Mouse (Mus musculus) adrenal gland, postnatal 36 days (tissue): Measurements from ENCODE around the gene Tpm1. TPM values are rescaled to one million over a fixed set of nuclear protein-coding genes. Genes with fewer than 3 reads are reported as not detected.

Experiments
- DNase-seq, 2 experiments: peaks; one replicate each; pipeline ENCODE4 v3.0.0; 2021; ENCODE audit warnings: mixed read lengths in 1 of 2
- total RNA-seq, 2 experiments: library from RNA; stranded (reverse); gene quantifications; 2 replicates each; pipeline ENCODE4 v1.2.3; 2021

Tpm1 gene
- total RNA-seq, 2 experiments from 2014 or later, result 145 to 272 TPM

DNA sequence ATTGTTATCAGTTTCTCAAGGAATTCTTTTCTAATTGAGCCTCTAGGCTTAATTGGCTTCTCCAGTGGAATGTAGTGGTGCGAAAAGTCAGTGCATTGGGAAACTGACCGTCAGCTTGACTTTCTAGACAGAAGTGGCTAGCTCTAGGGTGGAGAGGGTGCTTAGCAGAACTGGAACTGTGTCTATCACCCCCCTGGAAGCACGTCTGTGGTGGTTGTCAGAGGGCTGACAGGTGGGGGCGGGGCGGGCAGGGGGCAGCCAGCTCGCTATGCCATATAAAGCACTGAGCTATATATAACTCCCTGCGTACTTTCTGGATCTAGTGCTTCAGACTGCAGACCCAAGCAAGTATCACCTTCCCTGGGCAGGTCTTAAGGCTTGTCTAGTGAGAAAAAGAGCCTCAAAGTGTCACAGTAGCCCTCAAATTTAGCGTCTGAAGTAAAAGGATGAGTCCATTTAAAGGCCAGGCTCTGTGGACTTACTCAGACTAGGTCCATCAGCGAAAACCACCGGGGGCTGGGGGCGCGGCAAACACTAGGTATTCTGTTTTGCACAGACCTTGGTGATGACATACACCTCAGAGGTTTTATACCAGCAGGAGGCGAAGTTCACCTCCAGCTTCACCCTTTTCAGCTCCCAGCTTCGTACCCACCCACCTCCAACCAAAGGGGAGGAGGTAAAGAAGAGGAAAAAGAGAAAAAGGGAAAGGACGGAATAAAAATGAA is 2.2 kb downstream of the Tpm1 start:
- DNase-seq, result no peak

DNA sequence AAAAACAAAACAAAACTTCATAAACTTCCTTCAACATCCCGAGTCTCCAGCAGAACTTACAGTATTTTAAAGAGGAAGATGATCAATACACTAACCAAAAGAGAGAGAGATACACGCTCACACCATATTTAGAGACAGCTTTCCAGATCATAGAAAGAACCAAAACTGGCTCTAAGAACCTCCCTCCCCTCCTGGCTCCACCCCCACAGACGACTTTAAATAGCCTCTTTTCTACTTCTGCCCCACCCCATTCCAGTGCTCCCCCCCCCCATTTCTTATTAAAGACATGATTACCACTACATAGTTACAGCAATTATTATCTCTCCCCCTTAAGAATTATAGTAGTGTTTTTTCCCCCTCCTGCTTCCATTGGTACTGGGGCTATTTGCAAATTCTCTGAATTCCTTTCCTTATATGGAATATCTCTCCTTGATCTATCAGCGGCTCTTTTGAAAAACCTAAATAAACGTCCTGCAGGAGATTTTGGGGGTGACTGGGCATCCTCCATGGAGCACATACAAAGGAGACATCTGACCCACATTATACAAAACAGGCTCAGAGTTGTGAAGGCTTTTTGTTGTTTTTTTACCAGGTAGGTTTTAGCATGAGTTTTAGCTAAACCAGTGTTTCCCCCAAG is 3.1 kb downstream of the Tpm1 start:
- no peak for DNase-seq

DNA sequence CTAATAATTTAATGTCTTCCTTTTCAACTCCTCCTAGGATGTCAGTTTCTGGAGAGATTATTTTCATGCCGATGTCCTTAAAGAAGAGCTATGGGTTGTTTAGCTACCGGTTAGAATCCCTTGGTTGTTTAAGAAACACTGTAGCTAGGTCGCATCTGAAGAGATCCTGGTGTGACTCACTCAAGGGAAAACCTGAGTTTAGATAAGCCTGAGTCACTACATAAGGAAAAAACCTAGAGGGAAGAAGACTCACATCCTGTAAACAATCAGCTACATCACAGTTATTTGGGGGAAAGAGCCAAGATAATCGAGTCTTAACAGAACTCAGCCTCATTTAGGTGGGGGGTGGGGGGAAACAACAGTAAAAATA is 3.9 kb downstream of the Tpm1 start:
- no peak for DNase-seq

DNA sequence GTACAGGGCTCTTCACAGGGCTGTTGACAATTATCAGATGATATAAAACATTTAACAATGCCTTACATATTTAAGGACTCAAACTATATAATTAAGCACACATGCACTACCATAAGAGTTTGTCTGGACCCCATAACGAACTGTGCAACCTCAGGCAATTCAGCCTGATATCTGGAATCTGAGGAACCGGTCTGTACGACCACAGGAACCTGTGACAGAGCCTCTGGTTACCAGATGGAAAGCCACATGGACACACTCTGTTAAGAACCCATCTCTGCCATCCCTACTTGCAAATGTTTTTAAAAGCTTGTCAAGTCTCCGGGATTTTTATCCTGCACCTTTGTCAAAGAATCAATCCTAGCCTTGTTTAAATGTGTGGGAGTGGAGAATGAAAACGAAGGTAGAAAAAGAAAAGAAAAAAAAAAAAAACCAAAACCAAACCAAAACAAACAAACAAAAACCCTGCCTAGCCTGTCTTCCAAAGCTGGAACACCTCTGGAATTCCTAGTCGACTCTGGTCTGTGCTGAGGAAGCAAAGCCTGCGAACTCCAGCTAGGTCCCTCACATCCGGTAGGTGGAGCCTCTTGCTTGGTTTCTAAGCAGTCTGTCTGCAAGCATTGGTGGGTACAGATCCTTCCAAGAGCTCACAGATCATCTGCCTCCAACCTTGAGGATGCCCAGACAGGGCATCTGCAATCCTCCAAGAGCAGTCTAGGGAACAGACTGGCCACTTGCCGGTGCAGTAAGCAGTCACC is 4.5 kb downstream of the Tpm1 start:
- peak; percentile 70 to 81 for DNase-seq

DNA sequence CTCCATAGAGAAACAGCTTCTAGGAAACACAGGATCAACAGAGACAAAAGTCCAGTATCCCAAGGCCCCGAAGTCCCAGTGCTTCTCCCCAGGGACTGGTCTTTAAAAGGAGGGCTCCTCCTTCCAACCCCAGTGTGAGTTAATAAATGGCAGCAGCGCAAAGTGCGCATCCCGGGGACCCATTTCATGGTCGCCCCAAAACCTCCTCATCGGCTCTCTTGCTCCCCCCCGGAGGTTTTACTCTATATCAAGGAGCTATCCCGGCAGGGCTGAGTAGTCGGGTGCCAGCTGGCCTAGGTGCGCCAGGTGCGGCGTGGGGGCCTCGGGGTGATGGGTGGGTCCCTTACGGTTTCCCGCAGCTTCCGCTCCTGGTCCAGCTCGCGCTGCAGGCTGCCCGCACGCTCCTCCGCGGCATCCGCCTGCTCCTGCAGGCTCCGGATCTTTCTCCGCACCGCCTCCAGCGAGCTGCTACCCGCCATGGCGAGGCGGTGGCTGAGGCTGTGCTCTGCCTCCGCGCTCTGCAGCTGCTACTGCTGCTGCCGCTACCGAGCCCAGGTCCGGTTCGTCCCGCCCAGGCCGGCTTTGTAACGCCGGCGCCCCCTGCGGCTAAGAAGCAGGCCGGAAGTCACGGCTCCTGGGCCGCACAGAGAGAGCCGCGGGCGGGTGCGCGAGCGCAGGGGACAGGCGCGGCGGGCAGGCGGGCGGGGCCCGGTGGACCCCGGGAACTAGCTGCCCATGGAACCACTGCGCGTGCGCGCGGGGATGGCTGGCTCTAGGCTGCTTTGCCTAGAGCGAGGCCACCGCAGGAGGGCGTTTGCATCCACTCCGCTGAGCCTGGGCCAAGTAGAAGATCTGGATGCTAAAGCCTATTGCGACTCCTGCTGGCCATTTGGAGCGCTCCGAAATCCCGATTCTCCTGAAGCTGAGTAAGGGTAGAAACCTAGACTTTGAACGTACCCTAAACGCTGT is 5.7 kb downstream of the Tpm1 start:
- peak; percentile 100 for DNase-seq

DNA sequence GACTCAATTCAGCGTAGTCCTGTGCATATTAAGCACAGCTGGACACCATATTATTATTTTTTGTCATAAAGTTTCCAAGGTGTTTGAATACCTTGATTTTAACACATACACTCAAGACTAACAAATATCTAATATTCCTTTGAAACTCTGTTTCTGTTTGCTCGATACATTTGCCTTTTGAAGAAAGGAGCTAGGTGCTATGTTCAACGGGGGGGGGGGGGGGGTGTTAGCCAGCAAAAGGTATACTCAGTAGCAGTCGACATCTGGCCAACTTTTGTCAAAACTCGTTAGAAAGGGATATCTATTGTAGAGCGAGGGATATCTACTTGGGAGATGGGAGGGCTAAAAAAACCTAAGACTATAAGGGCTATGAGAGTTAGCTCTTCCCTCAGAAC is 6.4 kb downstream of the Tpm1 start:
- no peak for DNase-seq

DNA sequence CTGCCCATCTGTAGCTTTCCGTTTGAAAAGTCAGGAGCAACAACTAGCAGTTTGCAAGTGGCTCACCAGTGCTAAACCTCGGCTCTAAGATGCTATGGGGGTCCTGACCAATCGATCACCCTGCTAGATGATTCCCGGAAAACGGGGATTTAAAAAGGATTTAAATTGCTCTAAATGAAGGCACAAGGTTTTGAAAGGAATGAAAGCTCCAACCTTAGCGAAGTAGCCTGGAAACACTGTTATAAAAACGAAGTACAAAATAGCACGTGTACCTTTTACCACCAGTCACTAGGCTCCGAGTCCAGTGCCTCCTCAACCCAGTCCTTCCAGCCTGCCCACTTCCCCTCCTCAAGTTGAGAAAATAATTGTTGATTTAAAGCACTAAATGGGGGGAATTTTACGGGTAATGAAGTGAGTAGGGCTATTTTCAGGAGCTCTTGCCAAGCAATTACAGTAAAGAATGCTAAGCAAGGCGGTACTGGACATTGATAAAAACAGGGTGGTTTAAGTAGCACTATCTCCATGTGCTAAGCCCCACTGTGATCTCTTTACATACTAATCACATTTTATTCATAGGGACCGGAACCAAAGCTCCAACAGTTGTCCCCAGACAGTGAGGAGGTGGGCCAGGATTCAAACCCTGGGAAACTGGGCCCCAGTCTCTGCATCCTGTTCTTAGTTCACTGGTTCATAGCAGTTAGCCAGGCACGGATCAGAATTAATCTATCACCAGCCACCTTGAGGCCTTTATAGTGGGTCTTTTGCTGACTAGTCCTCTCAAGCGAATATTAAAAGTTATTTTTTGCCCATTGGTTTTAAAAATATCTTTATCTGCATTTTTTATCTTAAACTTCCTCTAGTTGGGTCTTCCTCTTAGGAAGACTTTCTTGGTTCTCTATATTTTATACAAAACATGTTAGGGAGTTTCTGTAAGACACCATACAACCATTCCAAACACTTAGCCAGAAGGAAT is 7.1 kb downstream of the Tpm1 start:
- DNase-seq, result no peak

DNA sequence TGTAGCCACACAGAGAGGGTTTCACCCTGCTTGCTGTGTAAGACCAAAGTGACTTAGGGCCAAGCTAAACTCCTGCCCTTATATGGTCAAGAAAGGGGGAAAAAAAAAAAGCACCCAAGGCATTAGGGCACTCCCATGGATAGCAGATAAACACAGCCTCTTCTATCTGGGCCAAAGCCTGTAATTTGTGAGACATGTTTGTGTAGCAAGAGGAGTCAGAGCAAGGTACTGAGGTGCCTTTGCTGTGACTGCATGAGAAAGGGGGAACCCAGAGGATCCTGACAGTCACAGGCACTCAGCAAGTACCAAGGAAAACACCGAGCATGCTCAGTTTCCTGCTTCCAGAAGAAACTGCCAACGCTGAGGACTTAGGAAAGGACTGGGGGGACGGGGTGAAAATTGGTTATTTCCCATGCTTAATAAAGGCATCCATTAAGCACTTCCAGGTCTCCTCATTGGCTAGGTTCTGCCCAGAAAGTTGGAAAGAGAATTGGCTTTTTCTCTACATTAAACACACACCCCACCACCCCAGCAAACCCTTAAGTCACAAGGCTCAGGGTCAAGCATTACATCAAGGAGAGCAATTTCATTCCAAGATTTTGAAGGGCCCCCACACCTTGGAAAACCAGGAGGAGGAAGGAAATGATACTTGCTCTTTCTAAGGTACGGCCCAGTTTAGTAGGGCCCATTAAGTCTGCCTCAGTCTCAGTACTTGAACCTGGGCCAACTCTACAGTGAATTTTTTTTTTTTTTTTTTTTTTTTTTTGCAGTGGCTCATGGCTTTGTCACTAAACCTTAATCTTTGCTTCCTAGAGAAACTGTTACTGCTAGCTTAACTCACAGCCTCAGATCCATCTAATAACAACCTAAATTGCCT is 8.0 kb downstream of the Tpm1 start:
- DNase-seq, result peak in 1 of 2 experiments; percentile 40

DNA sequence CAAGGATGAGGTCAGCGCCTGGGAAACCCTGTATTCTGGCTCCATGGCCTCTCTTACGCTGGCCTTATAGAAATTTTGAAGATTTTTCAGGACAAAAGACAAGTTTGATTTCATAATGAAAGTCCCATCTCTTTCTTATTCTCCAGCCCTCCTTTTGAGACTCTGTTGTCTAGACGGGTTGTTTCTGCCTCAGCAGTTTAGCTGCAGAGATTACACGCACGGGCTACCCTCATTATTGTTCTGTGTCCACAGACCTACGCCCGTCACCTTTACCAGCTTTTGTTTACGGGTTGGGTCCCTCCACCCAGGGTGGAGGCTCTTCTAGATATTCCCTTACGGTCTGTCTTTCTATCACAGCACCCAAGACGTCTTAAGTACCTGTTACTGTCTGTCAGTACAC is 9.3 kb downstream of the Tpm1 start:
- DNase-seq, result no peak

DNA sequence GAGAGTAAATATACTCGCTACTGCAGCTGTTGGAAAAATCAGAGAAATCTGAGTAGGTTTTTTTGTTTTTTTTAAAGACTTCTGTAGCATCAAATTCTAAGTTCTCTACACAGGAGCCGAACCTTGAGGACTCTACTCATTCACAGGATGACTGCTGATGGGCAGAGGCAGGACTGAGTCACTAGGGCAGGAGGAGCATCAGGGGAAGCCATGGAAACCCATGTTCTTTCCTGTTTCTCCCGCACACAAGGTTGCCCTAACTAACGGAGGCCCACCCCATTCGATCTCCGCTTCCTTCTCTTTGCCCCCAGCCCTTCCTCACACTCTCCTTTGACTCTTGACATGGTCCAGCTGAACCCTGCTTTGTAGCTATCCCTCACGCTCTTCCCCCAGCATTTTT is 10.5 kb downstream of the Tpm1 start:
- peak in 1 of 2 experiments; percentile 51 for DNase-seq

DNA sequence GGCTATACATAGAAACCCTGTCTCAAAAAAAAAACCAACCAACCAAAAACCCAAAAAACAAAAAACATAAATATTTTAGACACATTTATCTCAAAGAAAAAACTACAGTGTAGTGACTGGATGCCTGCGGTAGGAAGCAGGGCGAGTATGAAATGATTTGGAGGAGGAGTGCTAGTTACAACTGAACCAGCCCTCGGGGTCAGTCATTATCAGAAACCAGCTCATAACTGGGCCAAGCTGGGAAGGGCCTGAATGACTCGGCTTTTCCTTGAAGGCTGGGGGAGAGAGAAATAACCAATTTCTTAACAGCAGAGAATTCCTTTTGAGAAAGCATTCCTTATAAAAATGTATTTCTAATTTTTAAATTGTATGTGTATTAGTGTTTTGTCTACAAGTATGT is 11.5 kb downstream of the Tpm1 start:
- DNase-seq, result no peak

DNA sequence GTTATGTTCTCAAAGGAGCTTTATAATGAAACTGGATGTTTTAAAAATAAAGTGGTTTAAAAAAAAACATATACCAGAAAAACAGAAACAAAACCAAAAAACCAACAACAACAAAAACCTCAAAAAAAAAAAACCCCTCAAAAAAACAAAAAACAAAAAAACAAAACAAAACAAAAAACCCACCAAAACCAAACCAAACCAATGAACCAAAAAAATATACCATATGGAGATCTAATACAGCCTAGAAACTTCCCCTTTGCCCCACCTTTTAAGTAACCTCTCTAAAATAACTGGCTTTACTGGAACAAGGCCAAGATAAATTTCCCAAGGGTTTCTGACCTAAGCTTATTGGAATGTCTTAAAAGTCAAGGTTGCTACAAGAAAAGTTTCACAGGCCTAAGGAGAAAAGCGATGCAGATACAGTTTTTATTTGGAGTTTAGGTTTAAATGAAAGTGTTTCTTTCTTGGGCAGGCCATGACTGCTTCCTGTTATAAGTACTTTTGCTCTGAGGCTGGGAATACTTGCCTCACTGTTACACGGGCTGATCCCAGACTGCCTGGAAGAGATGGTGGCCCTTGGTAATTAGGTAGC is 12.6 kb downstream of the Tpm1 start:
- DNase-seq, result no peak

DNA sequence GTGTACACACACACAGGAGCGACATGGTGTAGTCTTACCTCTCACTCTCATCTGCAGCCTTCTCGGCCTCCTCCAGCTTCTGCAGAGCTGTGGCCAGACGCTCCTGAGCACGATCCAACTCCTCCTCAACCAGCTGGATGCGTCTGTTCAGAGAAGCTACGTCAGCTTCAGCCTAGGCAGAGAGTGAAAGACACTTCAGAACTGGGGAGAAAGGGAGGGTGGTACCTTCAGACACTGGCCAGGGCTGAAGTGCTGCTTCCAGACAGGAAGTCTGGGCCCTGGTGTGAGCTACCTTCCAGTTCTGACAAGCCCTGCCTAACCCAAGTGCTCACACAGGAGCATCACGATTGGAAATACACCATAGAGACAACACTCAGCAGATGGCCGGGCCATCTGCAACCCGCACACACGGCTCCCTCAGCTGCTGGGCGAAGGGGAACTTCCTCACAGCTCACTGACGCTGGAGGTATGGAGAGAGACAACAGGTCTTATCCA is 13.2 kb downstream of the Tpm1 start:
- no peak for DNase-seq

DNA sequence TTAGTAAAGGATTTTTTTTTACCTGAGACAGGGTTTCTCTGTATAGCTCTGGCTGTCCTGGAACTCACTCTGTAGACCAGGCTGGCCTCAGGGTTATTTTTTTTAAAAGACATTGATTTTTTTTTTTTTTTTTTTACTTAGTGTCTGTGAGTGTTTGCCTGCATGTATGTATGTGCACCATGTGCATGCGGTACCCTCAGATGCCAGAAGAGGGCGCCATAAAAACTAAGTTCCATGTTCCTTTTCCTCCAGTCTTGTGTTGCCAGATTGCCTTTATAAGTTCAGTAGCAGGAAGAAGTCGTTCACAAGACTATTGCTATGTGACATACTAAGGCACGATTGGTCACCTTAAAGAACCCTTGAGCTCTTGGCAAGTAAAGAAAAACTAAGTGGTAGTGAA is 14.5 kb downstream of the Tpm1 start:
- no peak for DNase-seq

DNA sequence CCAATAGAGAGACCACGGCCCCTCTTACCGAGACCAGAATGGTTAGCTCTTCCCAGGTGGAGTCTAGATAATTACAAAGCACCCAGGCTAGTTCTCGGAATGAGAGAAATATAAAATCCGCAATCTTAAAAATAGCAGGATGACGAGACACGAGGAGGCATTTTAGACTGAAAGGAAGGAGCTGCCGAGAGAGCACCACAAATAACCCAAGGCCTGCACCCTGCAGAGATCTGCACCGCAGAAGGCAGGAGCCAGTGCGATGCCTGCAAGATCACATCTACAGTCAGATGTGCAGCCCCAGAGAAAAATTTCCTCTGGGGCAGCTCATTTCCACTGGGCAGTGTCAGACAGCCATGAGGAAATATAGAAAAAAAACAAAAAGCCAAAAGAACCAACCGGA is 16.2 kb downstream of the Tpm1 start:
- no peak for DNase-seq

DNA sequence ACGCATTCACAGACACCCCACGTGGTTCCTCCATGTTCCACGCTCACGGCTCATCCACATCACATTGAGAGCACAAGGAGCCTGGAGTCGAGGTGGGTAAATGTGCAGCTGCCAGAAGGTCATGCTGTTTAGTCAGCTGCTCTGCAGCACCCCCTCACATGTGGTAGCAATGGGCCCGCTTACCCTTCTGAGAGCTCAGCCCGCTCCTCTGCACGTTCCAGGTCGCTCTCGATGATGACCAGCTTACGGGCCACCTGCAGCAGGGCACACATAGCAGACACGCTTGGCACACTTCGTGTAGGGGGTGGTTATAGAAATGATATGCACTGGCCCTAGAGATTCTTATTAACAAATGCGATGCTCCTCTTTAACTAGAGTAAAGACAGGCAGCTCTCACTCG is 16.6 kb downstream of the Tpm1 start:
- no peak for DNase-seq

DNA sequence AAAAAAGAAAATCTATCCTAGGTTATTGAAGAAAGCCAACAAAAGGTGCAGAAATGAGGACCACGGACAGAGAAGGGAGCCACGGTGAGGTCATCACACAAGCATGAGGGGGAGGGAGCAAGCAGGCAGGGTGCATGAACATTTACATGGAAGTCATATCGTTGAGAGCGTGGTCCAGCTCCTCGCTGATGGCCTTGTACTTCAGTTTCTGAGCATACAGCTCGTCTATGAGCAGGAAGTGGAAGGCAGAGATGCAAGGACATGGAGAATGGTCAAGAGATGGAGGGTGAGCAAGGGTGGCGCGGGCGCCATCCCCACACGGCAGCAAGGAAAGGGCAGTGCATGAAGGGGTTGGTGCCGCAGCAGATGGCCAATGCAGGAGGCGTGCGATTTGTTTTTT is 19.7 kb downstream of the Tpm1 start:
- DNase-seq, result no peak

DNA sequence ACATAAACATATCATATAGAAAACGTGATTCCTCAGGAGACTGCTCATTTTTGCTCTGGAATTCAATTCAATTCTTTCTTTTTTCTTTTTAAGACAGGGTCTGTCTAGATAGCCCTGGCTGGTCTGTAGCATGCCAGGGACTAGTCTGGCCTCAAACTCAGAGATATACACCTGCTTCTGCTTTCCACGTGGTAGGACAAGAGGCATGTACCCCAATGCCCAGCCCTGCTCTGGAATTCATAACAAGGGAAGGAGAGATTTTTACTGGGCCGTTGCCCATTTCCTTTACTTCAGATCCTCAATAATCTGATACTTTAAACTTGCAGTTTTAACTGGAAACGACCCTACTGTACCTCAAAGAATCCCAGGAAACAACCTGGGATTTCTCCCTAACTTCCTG is 20.3 kb downstream of the Tpm1 start:
- DNase-seq, result no peak

DNA sequence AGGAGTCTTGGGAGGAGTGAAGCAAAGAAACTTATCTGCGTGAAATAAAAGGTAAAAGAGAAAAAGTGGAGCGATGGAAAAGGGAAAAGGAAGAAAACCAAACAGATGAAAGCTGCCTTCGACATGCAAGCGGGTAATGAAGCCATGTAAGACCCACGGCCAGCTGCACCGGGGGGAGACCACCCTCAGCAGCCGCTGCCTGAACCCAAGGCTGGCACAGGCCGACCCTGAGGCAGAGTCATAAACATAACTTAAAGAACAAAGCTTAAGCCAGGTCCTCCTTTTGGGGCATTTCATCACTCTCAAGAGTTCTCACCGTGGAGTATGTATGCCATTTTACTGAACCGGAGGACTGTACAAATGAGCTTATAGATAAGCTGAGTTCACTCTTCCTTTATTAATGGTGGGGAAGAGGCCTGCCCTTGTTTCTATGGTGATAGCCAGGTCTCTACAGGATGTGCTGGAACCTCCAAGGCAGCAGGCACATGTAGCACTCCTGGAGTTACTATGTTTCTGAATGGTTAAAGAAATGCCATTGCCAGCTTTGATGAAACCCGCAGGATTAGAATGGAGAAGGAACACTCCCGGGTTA is 21.0 kb downstream of the Tpm1 start:
- no peak for DNase-seq
